ENCODE assay signal across 8 mouse cellular contexts in the genomic region with DNA sequence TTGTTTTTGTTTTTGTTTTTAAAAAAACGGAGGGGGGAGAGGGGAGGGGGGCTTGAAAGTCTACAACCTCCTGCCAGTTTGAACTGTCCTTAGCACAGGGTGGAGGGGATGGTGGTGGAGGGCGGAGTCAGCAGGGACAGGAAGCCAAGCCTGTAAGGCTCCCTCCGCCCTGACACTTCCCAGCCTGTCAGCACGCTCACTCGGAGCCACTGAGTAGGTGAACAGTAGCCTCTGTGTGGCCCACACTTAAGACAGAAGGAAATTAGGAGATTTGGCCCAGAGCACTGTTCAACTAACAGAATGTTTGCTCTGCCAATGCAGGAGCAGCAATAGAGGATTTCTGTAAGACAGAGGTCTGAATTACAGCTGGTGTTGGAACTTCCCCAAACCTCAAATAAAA. TPM values are rescaled to one million over a fixed set of nuclear protein-coding genes. Genes with fewer than 3 reads are reported as not detected.
DNase-seq lines count a peak whose midpoint lies in the region; ATAC-seq and TF ChIP-seq lines count a peak whose summit lies in the region.
"Had no signal": no experiment of that assay in that cellular context is flagged by ENCODE, and none has a peak within 500 bp of the region (broad histone marks: within the 10 kb centered on the region; RNA-seq: fewer than 3 reads in every experiment).

No protein-coding gene starts in this region.

- no peak for ATAC-seq in liver, postnatal 0 days

- peak; percentile 61 for DNase-seq in 416B (ENCODE audit: low read depth)
- peak; percentile 66 to 74 for DNase-seq in heart, postnatal 10 days
- DNase-seq in liver, postnatal 0 days, result no peak
- DNase-seq in thymus, postnatal 25 days, result peak; percentile 45
- DNase-seq in cerebellum, adult 11 months, result no peak
- DNase-seq in yolk sac, embryonic 10.5 days (ENCODE audit: low spot score), result no peak

- no peak overlapping the region for H3K9ac ChIP-seq in ES-Bruce4 (ENCODE audit: low read depth, poor library complexity, severe bottlenecking)
- H3K9ac ChIP-seq in liver, postnatal 0 days (replicated peaks), result no peak overlapping the region
- H3K9ac ChIP-seq: neural tube, embryonic 12.5 days had no signal

- H3K4me2 ChIP-seq in liver, postnatal 0 days (ENCODE audit: low read depth, low read length), result peak overlapping the region; percentile 40
- H3K4me2 ChIP-seq: neural tube, embryonic 12.5 days had no signal

- H3K36me3 ChIP-seq in ES-Bruce4 (ENCODE audit: control insufficient read depth, insufficient read depth, low read length, poor library complexity, severe bottlenecking), result no peaks in the 10 kb centered on the region
- H3K36me3 ChIP-seq in liver, postnatal 0 days (replicated peaks; ENCODE audit: insufficient read depth, low read length), result peaks cover 5% of the 10 kb centered on the region; the same call in 1 of the 2 replicates

- no peak for TF ChIP-seq CTCF in ES-Bruce4 (IDR thresholded peaks at IDR 0.05; ENCODE audit: low read depth, low read length)
- TF ChIP-seq CTCF in liver, postnatal 0 days (IDR thresholded peaks at IDR 0.05; ENCODE audit: low read depth), result no peak

- 26% methylated on average over 5 of the region's 5 CpGs for WGBS in liver, postnatal 0 days (ENCODE audit: insufficient replicate concordance)

- TF ChIP-seq POLR2A in ES-Bruce4 (IDR thresholded peaks at IDR 0.05; ENCODE audit: insufficient read depth, low read length), result no peak

- H3K4me3 ChIP-seq in ES-Bruce4 (ENCODE audit: low read depth, low read length), result no peak overlapping the region
- H3K4me3 ChIP-seq in liver, postnatal 0 days (ENCODE audit: low read depth, low read length), result no peak overlapping the region
- H3K4me3 ChIP-seq: neural tube, embryonic 12.5 days had no signal

- 0 out of 2 replicates have a peak, but pooled peaks have one; percentile 19 for TF ChIP-seq EP300 in ES-Bruce4 (IDR thresholded peaks at IDR 0.05; ENCODE audit: insufficient read depth, low read depth, low read length)
- no peak for TF ChIP-seq EP300 in liver, postnatal 0 days (IDR thresholded peaks at IDR 0.05; ENCODE audit: low read depth)

- intact Hi-C loops in heart, postnatal 10 days (cut with DNase I), result loop anchor here (5.0 to 10.0 kb wide), 2 partner anchors 73 to 266 kb away; a partner anchor contains a TSS

- peaks cover 3% of the 10 kb centered on the region for H3K4me1 ChIP-seq in ES-Bruce4 (ENCODE audit: control insufficient read depth, insufficient read depth, low read length)
- no peaks in the 10 kb centered on the region; the same call in 1 of the 2 replicates for H3K4me1 ChIP-seq in liver, postnatal 0 days (ENCODE audit: insufficient read depth)

- no peaks in the 10 kb centered on the region for H3K27me3 ChIP-seq in ES-Bruce4 (ENCODE audit: control insufficient read depth, insufficient read depth, low read length, poor library complexity, severe bottlenecking)
- H3K27me3 ChIP-seq in liver, postnatal 0 days (ENCODE audit: insufficient read depth, low read length), result no peaks in the 10 kb centered on the region
- H3K27me3 ChIP-seq: neural tube, embryonic 12.5 days had no signal

- H3K27ac ChIP-seq in ES-Bruce4 (ENCODE audit: insufficient read depth, low read length), result no peak overlapping the region
- peak overlapping the region; percentile 57 for H3K27ac ChIP-seq in liver, postnatal 0 days (ENCODE audit: low read depth)
- H3K27ac ChIP-seq: neural tube, embryonic 12.5 days had no signal

- H3K9me3 ChIP-seq in ES-Bruce4 (replicated peaks; ENCODE audit: control insufficient read depth, insufficient read depth, low read length, poor library complexity, severe bottlenecking), result no peaks in the 10 kb centered on the region
- H3K9me3 ChIP-seq in liver, postnatal 0 days (ENCODE audit: low read length), result no peaks in the 10 kb centered on the region
- H3K9me3 ChIP-seq: neural tube, embryonic 12.5 days had no signal

RNA-seq across cellular contexts. Expression of a gene that starts 26.5 kb away (rescaled TPM):
- polyA plus RNA-seq in ES-Bruce4 (2011; ENCODE audit: insufficient read depth, insufficient read length, low read depth, missing spikeins), result 0.72 and 1.9 TPM in 2 replicates
- total RNA-seq in heart, postnatal 10 days (2021), result 1 to 10 TPM; 2.0 to 2.1 TPM
- polyA plus RNA-seq in liver, postnatal 0 days (2015; fragmentation: Nextera tagmentation; extraction: Ambion mirVana), result 18.9 and 21.5 TPM in 2 replicates

RNA-seq across cellular contexts. Expression of a gene that starts 49.6 kb away (rescaled TPM):
- 174 and 218 TPM in 2 replicates for polyA plus RNA-seq in ES-Bruce4 (2011; ENCODE audit: insufficient read depth, insufficient read length, low read depth, missing spikeins)
- total RNA-seq in heart, postnatal 10 days (2021), result 10 to 100 TPM; 73.1 to 76.1 TPM
- polyA plus RNA-seq in liver, postnatal 0 days (2015; fragmentation: Nextera tagmentation; extraction: Ambion mirVana), result 23.6 and 27.6 TPM in 2 replicates

RNA-seq across cellular contexts. Expression of a gene that starts 58.7 kb away (rescaled TPM):
- 0.79 and 1.2 TPM in 2 replicates for polyA plus RNA-seq in ES-Bruce4 (2011; ENCODE audit: insufficient read depth, insufficient read length, low read depth, missing spikeins)
- total RNA-seq in heart, postnatal 10 days (2021), result 10 to 100 TPM; 14.6 to 18.5 TPM
- 3.2 and 3.4 TPM in 2 replicates for polyA plus RNA-seq in liver, postnatal 0 days (2015; fragmentation: Nextera tagmentation; extraction: Ambion mirVana)

Comparison
In these comparisons a context has a peak if more than half of its experiments do, and no peak if none do; other contexts are left out.
1. DNase-seq: peak in 416B (single experiment), heart, postnatal 10 days (2 of 2) and thymus, postnatal 25 days (single experiment); none in liver, postnatal 0 days (single experiment), cerebellum, adult 11 months (single experiment) and yolk sac, embryonic 10.5 days (single experiment).